Mouse (Mus musculus) NIH3T3 (cell line): ENCODE results near the gene Oosp2.

Experiments used
- DNase-seq: peaks from one replicate; pipeline ENCODE4 v3.0.0-alpha.2; 2012; ENCODE audit warnings: low read depth

Gene Oosp2

GRCm38 (mm10) chr19:11604603-11605002, 55.8 kb downstream of the Oosp2 start, which contains the start of gene Ms4a6d:
Gene Ms4a6d (minus strand): TSS chr19:11604849.
- DNase-seq, result no peak

- DNase-seq, result peak; percentile 53
These were observed 58.3 kb downstream of the Oosp2 start for GRCm38 (mm10) chr19:11602026-11602425.

GRCm38 (mm10) chr19:11601349-11601748, 59.0 kb downstream of the Oosp2 start:
- no peak for DNase-seq
